Mouse (Mus musculus): ENCODE results near the gene Sptbn2. TPM values are rescaled to one million over a fixed set of nuclear protein-coding genes. Genes with fewer than 3 reads are reported as not detected.
"Not testable (repeated sequence)": the region's sequence is repeated elsewhere in the genome, so short reads cannot be mapped to it uniquely, and the experiment has no call there.

Sptbn2 gene
- polyA plus RNA-seq, 1 experiment from 2014 or later, result 38.4 TPM

GRCm38 (mm10) chr19:4755565-4756192 is 44.7 kb downstream of the Sptbn2 start:
- H3K4me1 ChIP-seq (replicated peaks; ENCODE audit: control insufficient read depth, insufficient read depth, low read length), result peaks cover 31% of the 10 kb centered on the region
- ATAC-seq (ENCODE audit: low FRiP score) (peak; percentile 71), DNase-seq (ENCODE audit: low spot score) (peak; percentile 88)
- peak overlapping the region; percentile 57 for H3K9ac ChIP-seq
- H3K4me2 ChIP-seq (replicated peaks), result peak overlapping the region; percentile 80
- under 1% methylated on average over 10 of the region's 10 CpGs for WGBS
- peak overlapping the region; percentile 65 for H3K4me3 ChIP-seq (replicated peaks; ENCODE audit: low read length)
- peaks cover 60% of the 10 kb centered on the region for H3K36me3 ChIP-seq (replicated peaks; ENCODE audit: control insufficient read depth, insufficient read depth)
- H3K27ac ChIP-seq, result peak overlapping the region; percentile 94
- no peaks in the 10 kb centered on the region for H3K9me3 ChIP-seq (ENCODE audit: control insufficient read depth, low read length)
- H3K27me3 ChIP-seq (ENCODE audit: control insufficient read depth, insufficient read depth, low read length), result no peaks in the 10 kb centered on the region

- H3K27ac ChIP-seq, result peak within 1 kb of the TSS; percentile 94
- peaks cover 38% of the 10 kb centered on the region for H3K4me1 ChIP-seq (replicated peaks; ENCODE audit: control insufficient read depth, insufficient read depth, low read length)
- peak within 1 kb of the TSS; percentile 65 for H3K4me3 ChIP-seq (replicated peaks; ENCODE audit: low read length)
- peaks cover 60% of the 10 kb centered on the region for H3K36me3 ChIP-seq (replicated peaks; ENCODE audit: control insufficient read depth, insufficient read depth)
- under 1% methylated on average over 65 of the region's 65 CpGs for WGBS
- H3K9me3 ChIP-seq (ENCODE audit: control insufficient read depth, low read length), result no peaks in the 10 kb centered on the region
- H3K9ac ChIP-seq, result peak within 1 kb of the TSS; percentile 83
- H3K27me3 ChIP-seq (ENCODE audit: control insufficient read depth, insufficient read depth, low read length), result no peaks in the 10 kb centered on the region
- peak within 1 kb of the TSS; percentile 80 for H3K4me2 ChIP-seq (replicated peaks)
- ATAC-seq (ENCODE audit: low FRiP score) (peak; percentile 96), DNase-seq (ENCODE audit: low spot score) (peak; percentile 99)
Measured at GRCm38 (mm10) chr19:4756193-4756911, 45.4 kb downstream of the Sptbn2 start, which contains the start of gene Rbm4b. TSS of gene Rbm4b (plus strand) at chr19:4756497.

DNA sequence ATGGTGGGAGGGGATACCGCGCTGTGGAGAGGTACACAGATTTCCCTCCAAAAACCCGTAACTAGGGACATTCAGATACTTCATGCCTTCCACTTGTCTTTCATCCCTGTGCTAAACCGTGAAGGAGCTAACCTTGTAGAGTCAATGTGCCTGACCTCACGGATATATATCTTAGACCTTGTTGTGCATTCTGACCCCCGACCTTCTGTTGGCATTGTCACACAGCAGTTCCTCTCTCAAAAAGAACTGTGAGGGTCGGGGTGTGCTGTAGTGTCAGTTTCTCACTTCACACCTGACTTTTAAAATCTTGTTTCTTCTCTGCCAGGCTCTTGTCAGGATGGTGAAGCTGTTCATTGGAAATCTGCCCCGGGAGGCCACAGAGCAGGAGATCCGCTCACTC is 46.0 kb downstream of the Sptbn2 start:
- ATAC-seq (ENCODE audit: low FRiP score) (no peak), DNase-seq (ENCODE audit: low spot score) (no peak)
- Histone ChIP-seq H3K27ac (peak overlapping the region; percentile 94), H3K4me2 (replicated peaks) (peak overlapping the region; percentile 80), H3K27me3 (ENCODE audit: control insufficient read depth, insufficient read depth, low read length) (no peaks in the 10 kb centered on the region), H3K9me3 (ENCODE audit: control insufficient read depth, low read length) (no peaks in the 10 kb centered on the region), H3K4me1 (replicated peaks; ENCODE audit: control insufficient read depth, insufficient read depth, low read length) (peaks cover 39% of the 10 kb centered on the region), H3K4me3 (replicated peaks; ENCODE audit: low read length) (peak overlapping the region; percentile 65), H3K36me3 (replicated peaks; ENCODE audit: control insufficient read depth, insufficient read depth) (peaks cover 60% of the 10 kb centered on the region), H3K9ac (peak overlapping the region; percentile 83)
- WGBS, result 5% methylated on average over 9 of the region's 9 CpGs

GRCm38 (mm10) chr19:4760544-4760943 is 49.6 kb downstream of the Sptbn2 start:
- Histone ChIP-seq H3K36me3 (replicated peaks; ENCODE audit: control insufficient read depth, insufficient read depth) (peaks cover 79% of the 10 kb centered on the region), H3K4me1 (replicated peaks; ENCODE audit: control insufficient read depth, insufficient read depth, low read length) (peaks cover 64% of the 10 kb centered on the region), H3K4me2 (replicated peaks) (peak overlapping the region; percentile 91)
- not testable (repeated sequence) for H3K9me3 ChIP-seq (ENCODE audit: control insufficient read depth, low read length); H3K9ac ChIP-seq; ATAC-seq (ENCODE audit: low FRiP score); H3K27me3 ChIP-seq (ENCODE audit: control insufficient read depth, insufficient read depth, low read length); DNase-seq (ENCODE audit: low spot score); H3K27ac ChIP-seq; H3K4me3 ChIP-seq (replicated peaks; ENCODE audit: low read length)
- WGBS, result 89% methylated on average over 8 of the region's 8 CpGs

DNA sequence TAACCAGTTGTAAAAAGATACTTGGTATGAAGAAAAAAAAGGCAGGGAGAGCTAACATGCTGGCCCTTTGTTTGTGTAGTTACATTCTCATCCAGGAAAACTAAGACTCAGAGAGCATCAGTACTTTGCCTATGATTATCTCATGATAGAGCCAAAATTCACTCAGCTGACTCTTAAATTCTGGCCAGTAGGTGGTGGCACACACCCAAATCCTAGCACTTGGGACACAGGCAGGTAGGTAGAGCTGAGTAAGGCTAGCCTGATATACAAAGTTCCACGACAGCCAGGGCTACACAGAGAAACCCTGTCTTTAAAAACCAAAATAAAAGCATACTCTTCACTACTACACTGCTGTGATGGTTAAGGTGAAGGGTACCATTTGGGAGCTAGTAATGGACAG is 51.9 kb downstream of the Sptbn2 start:
- no peaks in the 10 kb centered on the region for H3K27me3 ChIP-seq (ENCODE audit: control insufficient read depth, insufficient read depth, low read length)
- H3K27ac ChIP-seq, result no peak overlapping the region
- H3K4me3 ChIP-seq (replicated peaks; ENCODE audit: low read length), result no peak overlapping the region
- no peaks in the 10 kb centered on the region for H3K9me3 ChIP-seq (ENCODE audit: control insufficient read depth, low read length)
- H3K4me2 ChIP-seq (replicated peaks), result no peak overlapping the region
- H3K4me1 ChIP-seq (replicated peaks; ENCODE audit: control insufficient read depth, insufficient read depth, low read length), result peaks cover 59% of the 10 kb centered on the region
- ATAC-seq (ENCODE audit: low FRiP score), result no peak
- H3K9ac ChIP-seq, result no peak overlapping the region
- peaks cover 98% of the 10 kb centered on the region for H3K36me3 ChIP-seq (replicated peaks; ENCODE audit: control insufficient read depth, insufficient read depth)
- 55% methylated on average over 1 of the region's 1 CpGs for WGBS
- DNase-seq (ENCODE audit: low spot score), result no peak

GRCm38 (mm10) chr19:4767507-4768148 is 56.7 kb downstream of the Sptbn2 start:
- H3K4me1 ChIP-seq (replicated peaks; ENCODE audit: control insufficient read depth, insufficient read depth, low read length), result peaks cover 23% of the 10 kb centered on the region
- no peak overlapping the region for H3K4me2 ChIP-seq (replicated peaks)
- no peak overlapping the region for H3K9ac ChIP-seq
- H3K4me3 ChIP-seq (replicated peaks; ENCODE audit: low read length), result no peak overlapping the region
- H3K27ac ChIP-seq, result no peak overlapping the region
- no peak for ATAC-seq (ENCODE audit: low FRiP score)
- DNase-seq (ENCODE audit: low spot score), result no peak
- no peaks in the 10 kb centered on the region for H3K9me3 ChIP-seq (ENCODE audit: control insufficient read depth, low read length)
- peaks cover 97% of the 10 kb centered on the region for H3K36me3 ChIP-seq (replicated peaks; ENCODE audit: control insufficient read depth, insufficient read depth)
- H3K27me3 ChIP-seq (ENCODE audit: control insufficient read depth, insufficient read depth, low read length), result no peaks in the 10 kb centered on the region
- WGBS, result 88% methylated on average over 12 of the region's 12 CpGs

- Histone ChIP-seq H3K36me3 (replicated peaks; ENCODE audit: control insufficient read depth, insufficient read depth) (peaks cover 85% of the 10 kb centered on the region), H3K4me3 (replicated peaks; ENCODE audit: low read length) (no peak overlapping the region), H3K9ac (no peak overlapping the region), H3K27ac (no peak overlapping the region), H3K4me2 (replicated peaks) (no peak overlapping the region), H3K9me3 (ENCODE audit: control insufficient read depth, low read length) (no peaks in the 10 kb centered on the region), H3K27me3 (ENCODE audit: control insufficient read depth, insufficient read depth, low read length) (no peaks in the 10 kb centered on the region), H3K4me1 (replicated peaks; ENCODE audit: control insufficient read depth, insufficient read depth, low read length) (no peaks in the 10 kb centered on the region)
- no peak for ATAC-seq (ENCODE audit: low FRiP score)
- DNase-seq (ENCODE audit: low spot score), result no peak
- 83% methylated on average over 3 of the region's 3 CpGs for WGBS
Measured at GRCm38 (mm10) chr19:4772785-4773184, 61.8 kb downstream of the Sptbn2 start.

DNA sequence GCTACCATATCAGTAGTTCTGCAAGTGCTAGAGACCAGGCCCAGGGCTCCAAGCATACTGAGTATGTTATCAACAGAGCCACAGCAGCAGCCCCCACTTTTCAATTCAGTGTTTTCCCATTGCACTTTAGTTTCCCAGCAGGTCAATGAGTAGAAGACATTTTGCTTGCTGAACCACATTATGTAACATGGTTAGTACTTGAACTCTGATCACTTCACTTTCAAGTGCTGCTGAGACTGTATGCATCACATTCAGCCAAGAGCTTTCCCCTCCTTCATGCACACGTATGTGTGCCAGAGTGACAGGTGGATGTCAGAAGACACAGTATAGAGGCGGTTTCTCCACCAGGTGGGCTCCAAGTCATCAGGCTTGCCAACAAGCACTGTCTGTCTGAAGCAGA is 71.9 kb downstream of the Sptbn2 start:
- ATAC-seq (ENCODE audit: low FRiP score) (no peak), DNase-seq (ENCODE audit: low spot score) (no peak)
- Histone ChIP-seq H3K4me1 (replicated peaks; ENCODE audit: control insufficient read depth, insufficient read depth, low read length) (peaks cover 14% of the 10 kb centered on the region; the same call in 1 of the 2 replicates), H3K27me3 (ENCODE audit: control insufficient read depth, insufficient read depth, low read length) (no peaks in the 10 kb centered on the region), H3K4me2 (replicated peaks) (no peak overlapping the region), H3K9ac (no peak overlapping the region), H3K36me3 (replicated peaks; ENCODE audit: control insufficient read depth, insufficient read depth) (peaks cover 96% of the 10 kb centered on the region), H3K27ac (no peak overlapping the region), H3K9me3 (ENCODE audit: control insufficient read depth, low read length) (no peaks in the 10 kb centered on the region), H3K4me3 (replicated peaks; ENCODE audit: low read length) (no peak overlapping the region)
- WGBS, result 95% methylated on average over 2 of the region's 2 CpGs

DNA sequence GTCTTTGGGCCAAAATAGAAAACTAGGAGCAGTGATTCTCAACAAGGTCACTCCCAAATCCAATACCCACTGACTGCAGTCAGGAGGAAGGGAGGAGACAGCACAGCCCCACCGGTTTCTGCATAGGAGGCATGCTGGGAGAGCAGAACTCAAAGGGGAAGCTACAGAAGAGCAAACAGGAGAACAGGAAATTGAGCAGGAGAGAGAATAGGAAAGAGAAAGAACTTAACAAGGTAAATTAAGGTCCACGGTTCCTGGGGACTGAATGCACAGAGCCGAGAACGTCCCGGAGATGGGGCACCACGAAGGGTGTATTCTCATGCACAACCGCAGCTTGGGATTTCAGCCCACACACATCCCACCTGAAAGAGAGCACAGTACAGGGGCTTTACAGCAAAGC is 74.2 kb downstream of the Sptbn2 start:
- Histone ChIP-seq H3K4me3 (replicated peaks; ENCODE audit: low read length) (no peak overlapping the region), H3K9me3 (ENCODE audit: control insufficient read depth, low read length) (no peaks in the 10 kb centered on the region), H3K36me3 (replicated peaks; ENCODE audit: control insufficient read depth, insufficient read depth) (peaks cover 95% of the 10 kb centered on the region), H3K9ac (no peak overlapping the region), H3K27ac (no peak overlapping the region), H3K27me3 (ENCODE audit: control insufficient read depth, insufficient read depth, low read length) (no peaks in the 10 kb centered on the region), H3K4me1 (replicated peaks; ENCODE audit: control insufficient read depth, insufficient read depth, low read length) (peaks cover 30% of the 10 kb centered on the region), H3K4me2 (replicated peaks) (no peak overlapping the region)
- no peak for DNase-seq (ENCODE audit: low spot score)
- WGBS, result 86% methylated on average over 7 of the region's 7 CpGs
- ATAC-seq (ENCODE audit: low FRiP score), result no peak

Data from hindbrain, embryonic 14.5 days (tissue).